Mouse (Mus musculus): ENCODE data around the gene Taar2.

- TF ChIP-seq MAFK (IDR thresholded peaks at IDR 0.05; ENCODE audit: insufficient read depth, low read depth, low read length) (no peak), CHD2 (IDR thresholded peaks at IDR 0.05; ENCODE audit: low read depth, low read length) (no peak), ZC3H11A (IDR thresholded peaks at IDR 0.05; ENCODE audit: borderline replicate concordance, low read depth, low read length) (no peak)
Measured at GRCm38 (mm10) chr10:23985546-23985945, 47.2 kb downstream of the Taar2 start, which contains the start of gene Taar6.
